Mouse (Mus musculus): ENCODE data around the gene Gimap1. TPM values are rescaled to one million over a fixed set of nuclear protein-coding genes. Genes with fewer than 3 reads are reported as not detected.

The Gimap1 gene
- total RNA-seq (2021), result 1 to 10 TPM; 2.2 TPM
- long read RNA-seq, experiment 1, partial matches to known transcripts, result 0 of 2 reads
- long read RNA-seq, experiment 1, other reads (novel, unspliced or antisense), result 0 of 2 reads
- long read RNA-seq, experiment 2, partial matches to known transcripts, result 0 of 5 reads
- long read RNA-seq, experiment 2, other reads (novel, unspliced or antisense), result 0 of 5 reads

DNA sequence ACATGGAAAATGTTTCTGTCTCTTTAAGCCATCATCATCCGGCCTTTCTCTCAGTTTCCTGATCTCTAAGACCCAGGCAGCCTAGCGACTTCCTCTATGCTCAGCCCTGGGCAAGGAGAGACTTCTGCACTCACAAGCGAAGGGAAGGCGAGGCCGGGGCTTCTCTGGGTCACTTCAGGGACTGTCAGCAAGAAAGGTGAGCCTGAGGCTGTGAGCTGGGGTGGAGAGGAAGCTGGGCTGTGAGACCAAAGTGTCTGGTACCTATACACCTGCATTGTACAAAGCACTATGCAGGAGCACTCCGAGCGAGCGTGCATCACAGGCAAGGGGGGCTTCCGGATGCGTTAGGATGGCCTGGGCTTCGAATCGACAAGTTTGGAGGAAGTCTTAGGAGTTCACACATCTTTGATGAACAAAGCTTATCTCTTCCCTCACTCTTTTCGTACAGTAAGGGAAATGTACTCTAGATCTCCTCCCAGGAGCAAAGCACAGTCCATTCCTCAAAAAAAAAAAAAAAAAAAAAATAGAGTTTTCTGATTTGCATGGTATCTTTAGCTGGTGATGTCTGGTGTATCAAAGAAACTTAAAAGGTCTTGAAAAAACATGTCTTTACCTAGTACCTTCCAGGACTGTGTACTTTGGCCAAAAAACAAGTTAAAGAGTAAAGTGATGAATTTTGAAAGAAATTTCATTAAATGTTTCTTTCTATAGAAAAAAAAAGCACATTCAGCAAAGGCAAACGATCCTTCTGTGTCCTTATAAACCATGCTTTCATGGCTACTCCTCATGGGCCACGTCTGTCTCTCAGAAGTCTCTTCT is at the start of gene Gimap1:
TSS of gene Gimap1 (plus strand) at position 94 of the 819 bp plus-strand sequence.
- intact Hi-C loops (cut with DNase I), result no loop called here
- no peak for DNase-seq (ENCODE audit: low spot score in 2 of 2)

DNA sequence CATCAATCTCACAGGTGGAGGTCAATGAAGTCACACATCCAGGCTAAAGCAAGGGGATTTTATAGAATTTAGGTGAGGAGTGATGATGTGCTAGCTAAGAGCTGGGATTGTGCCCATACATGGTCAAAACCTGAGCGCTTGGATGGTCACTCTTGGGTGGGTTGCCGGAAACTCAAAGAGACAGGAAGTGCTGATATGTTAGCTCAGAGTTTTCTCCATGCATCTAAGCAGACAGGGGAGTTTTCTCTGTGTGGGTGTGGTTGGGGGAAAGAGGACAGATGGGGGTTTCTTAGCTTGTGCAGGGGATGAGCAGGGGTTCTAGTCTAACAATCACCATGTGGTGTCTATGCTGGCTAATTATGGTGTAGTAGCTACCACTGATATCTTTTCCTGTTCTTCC is 49.5 kb upstream of the Gimap1 start:
- DNase-seq (ENCODE audit: low spot score in 2 of 2), result no peak
- intact Hi-C loops (cut with DNase I), result no loop called here

DNA sequence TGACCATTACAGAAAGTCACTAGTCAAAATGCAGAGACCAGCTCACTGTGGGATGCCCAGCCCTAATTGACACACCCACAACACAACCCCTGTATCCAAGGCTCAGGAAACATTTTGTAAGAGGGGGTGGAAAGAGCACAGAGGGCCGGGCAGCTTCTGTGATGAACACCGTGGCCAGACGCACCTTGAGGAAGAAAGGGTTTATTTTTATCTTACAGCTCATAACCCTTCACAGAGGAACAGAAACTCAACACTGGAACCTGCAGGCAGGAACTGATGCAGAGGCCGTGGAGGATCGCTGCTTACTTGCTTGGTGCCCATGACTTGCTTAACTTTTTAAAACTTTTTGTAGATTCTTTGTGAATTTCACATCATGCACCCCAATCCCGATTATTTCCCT is 45.9 kb upstream of the Gimap1 start:
- intact Hi-C loops (cut with DNase I), result no loop called here
- no peak for DNase-seq (ENCODE audit: low spot score in 2 of 2)

DNA sequence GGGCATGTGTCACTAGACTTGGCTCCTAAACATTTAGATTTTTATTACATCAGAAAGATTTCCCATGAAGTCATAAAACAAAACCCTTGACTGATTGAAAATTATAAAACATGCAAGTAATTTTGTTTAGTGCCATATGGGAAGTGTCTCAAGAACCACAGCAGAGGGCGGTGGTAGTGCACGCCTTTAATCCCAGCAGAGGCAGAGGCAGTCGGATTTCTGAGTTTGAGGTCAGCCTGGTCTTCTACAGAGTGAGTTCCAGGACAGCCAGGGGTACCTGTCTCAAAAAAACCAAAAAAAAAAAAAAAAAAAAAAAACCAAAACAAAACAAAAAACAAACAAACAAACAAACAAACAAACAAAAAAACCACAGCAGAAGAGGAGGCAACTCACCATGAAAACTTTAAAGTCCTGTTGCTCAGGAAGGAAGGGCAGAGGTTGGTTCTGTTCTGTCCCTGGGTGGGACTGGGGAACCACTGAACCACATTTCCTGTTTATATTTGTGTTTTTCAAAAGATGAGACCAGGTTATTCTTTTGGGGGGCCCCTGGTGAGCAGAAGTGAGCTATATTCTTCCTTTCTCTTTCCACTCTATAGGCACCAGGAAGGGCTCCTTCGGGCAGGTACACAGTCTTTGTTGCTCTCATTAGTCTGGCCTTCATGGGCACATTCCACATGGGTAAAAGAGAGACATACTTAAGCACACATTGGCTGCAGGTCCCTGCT is 41.9 kb upstream of the Gimap1 start:
- no peak for DNase-seq (ENCODE audit: low spot score in 2 of 2)
- intact Hi-C loops (cut with DNase I), result no loop called here

DNA sequence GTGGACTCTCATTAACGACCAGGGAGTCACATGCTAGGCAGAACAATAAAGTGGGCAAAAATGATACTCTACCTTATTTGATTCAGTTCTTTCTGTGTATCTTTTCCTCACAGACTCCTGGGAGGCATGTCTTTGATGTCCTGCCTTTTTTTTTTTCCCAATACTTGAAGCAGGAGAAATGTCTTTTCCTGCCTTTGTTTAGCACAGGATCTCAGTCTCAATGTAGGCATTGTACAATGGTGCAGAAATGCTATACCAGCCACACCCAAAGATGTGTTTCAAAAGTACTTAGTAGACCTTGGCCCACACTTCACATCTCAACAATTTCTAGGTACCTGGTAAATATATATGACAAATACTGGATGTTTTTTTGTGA is 41.3 kb upstream of the Gimap1 start:
- intact Hi-C loops (cut with DNase I), result no loop called here
- DNase-seq (ENCODE audit: low spot score in 2 of 2), result no peak

DNA sequence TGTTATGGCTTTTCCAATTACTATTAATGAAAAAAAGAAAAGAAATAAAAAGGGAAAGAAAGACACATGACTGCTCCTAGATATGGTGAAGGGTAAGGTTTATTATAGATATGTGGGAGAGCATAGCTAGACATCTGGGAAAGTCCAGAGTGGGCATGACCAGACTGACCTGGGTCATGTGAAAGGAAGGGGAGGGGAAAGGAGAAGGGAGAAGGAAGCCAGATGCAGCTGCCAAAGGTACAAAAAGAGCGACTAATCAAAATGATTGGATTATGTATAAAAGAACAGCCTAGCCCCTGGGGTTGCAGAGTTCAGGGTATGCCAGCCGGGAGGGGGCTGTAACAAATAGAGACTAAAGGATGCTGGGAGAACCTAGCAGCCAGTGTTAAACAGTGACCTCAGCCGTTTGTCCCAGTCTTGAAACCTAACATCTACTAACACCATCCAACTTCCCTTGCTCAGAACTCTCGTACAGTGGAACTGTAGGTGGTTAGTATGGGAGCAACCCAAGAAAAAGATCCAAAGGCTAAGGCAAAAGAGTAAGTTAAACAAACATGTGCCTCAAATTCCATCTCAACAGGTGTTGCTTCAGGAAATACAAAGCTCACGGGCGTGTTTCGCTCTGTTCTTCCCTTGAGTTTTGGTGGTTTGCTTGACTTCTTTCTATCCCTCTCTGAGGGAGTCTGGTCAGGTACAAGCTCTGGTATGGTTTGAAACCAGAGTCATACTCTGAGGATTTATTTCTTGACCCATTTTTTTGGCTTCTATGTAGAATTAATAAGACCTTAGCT is 40.6 kb upstream of the Gimap1 start:
- intact Hi-C loops (cut with DNase I), result no loop called here

DNA sequence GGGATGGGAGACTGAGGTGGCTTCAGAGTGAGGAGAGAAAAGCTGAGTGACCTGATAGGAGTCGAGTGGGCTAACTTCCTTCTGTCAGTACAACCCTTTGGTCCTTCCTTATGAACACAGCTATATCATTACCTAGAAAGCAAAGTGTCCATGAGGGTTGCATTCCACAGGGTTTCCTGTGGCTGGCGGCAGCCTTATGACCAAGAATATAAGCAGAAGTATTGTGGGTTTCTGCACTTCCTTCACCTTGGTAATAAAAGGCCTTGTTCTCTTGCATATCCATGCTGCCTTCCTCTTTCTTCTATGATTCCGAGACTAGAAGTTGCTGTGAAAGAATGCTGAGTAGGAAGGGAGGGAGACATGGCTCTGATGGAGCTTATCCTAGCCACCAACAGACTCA is 40.0 kb upstream of the Gimap1 start:
- intact Hi-C loops (cut with DNase I), result no loop called here
- no peak for DNase-seq (ENCODE audit: low spot score in 2 of 2)

More for the DNA sequence above, 40.6 kb upstream of the Gimap1 start:
- DNase-seq (ENCODE audit: low spot score in 2 of 2), result no peak

DNA sequence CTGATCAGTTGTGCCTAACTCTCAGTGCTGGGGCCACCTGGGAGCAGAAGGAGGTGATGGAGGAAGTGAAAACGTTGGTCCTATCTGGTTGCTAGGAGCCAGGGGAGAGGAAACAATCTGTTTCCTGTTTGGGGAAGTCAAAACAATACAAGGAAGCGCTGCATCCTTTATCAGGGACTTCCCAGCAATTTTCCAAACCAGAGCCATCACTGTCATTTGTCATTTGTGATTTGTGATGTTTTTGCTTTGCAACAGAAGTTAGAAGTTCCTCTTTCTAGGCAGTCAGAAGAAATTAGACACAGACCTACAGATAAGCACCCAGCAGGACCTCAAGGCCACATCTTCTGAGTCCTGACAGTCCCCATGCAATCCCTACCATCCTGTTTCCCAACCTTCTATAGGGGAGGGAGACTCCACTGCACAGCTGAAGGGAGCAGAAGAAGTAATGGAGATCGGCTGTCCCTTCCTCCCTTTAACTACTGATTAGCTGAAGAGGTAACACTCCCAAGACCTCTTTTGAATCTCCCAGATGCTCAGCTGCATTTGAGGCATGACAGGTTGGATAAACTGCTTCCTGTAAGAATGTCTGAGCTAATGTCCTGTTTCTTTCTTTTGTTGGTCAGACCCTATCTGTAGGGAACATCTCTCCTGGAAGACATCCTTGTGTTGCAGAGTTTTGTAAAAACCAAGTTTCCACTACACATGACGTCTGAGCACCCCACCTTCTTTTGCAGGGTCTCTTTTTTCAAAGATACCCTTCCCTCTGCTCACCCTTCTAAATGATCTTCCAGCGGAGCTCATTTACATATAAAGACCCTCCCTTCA is 38.4 kb upstream of the Gimap1 start:
- intact Hi-C loops (cut with DNase I), result no loop called here
- DNase-seq (ENCODE audit: low spot score in 2 of 2), result no peak

DNA sequence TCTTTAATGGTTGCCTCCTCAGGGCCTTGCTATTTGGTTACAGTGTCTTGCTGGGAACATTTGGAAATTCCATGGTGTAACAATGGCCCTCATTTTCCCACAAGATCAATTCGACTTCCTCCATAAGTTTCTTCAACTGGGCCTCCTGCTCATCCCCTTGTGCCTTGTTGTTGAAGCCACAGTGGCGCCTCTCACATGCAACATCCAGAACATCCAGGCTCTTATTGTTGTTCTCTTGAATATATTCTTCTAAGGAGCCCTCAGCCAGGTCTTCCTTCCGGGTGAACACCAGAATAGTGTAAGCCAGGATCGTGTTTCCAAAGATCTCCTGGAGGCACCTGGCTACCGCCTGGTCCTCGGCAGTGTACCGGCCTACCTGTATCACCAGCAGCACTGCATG is 36.7 kb upstream of the Gimap1 start:
- intact Hi-C loops (cut with DNase I), result no loop called here
- no peak for DNase-seq (ENCODE audit: low spot score in 2 of 2)

DNA sequence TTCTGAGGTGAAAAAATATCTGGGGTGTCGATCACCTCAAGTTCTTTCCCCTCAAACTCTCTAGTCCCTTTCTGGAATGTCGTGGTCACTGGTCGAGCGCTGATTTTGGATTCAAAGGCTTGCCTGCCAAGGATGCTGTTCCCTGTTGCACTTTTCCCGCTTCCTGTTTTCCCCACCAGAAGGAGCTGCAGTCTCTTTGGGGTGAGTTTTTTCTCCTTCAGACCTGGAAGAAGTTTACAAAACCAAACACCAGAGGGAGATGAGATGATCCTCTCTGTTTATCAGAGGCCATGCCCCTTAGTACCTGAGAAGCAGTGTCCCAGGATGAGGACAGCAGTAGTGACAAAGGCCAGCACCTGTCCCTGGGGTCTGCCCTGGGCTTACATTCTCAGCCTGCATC is 36.3 kb upstream of the Gimap1 start:
- intact Hi-C loops (cut with DNase I), result no loop called here
- no peak for DNase-seq (ENCODE audit: low spot score in 2 of 2)

DNA sequence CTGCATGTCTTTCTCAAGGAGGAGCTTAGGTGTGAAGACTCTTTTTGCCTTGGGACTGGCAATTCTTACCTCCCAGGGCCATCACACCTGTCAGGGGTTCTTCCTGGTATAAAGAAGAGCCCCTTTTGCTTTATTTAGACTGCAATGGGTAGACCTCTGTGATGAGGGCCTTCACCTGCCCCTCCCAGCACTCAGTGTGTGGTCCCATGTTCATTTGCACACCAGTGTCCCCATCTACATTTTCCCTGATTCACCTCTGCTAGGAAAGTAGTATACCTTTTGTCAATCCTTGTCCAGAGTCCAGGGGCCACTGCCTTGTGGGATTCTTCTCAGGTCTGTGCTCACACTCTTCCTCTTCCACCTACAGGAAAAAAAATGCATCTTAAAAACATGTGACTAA is 34.7 kb upstream of the Gimap1 start:
- no peak for DNase-seq (ENCODE audit: low spot score in 2 of 2)
- intact Hi-C loops (cut with DNase I), result no loop called here

DNA sequence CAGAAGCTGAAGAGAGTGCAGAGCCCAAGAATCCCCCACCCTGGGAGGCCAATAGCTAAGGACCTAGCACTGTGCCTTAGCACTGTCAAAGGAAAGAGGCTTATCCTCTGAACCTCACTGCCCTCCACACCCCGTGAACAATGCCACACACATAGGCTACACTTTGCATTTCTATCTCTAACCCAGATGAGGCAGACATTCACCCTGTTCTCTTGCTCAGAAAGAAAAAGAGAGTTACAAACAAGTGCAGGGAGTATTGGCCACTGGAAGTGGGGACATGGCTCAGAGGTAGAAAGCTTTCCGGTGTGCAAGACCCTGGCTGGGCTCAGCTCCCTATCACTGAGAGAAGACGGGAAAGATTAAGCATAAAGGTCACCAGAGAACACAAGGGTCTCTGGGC is 32.7 kb upstream of the Gimap1 start:
- DNase-seq (ENCODE audit: low spot score in 2 of 2), result no peak
- intact Hi-C loops (cut with DNase I), result no loop called here

DNA sequence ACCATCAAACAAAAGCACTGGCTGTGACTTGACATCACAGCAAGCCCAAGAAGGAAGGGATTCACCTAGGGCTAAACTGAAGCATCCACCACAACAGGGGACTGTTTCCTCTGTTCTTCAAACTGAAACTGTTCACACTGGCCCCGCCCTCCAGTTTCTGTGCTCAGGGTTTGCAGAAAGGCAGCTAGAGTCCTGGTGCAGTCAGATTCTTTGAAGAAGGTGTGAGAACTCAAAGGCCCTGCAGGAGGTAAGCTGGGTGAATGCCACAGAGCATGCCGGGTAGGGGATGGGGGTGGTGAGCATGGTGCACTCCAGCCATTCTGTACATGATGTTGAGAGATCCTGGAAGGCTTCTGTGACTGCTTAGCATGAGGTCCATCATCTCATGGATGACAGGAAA is 20.4 kb upstream of the Gimap1 start, which contains the start of the genes Gm28053 and Gimap7:
TSS of gene Gm28053 (plus strand) at position 153 of the 400 bp plus-strand sequence.
TSS of gene Gimap7 (plus strand) at position 167 of the 400 bp plus-strand sequence.
- intact Hi-C loops (cut with DNase I), result no loop called here
- no peak for DNase-seq (ENCODE audit: low spot score in 2 of 2)

DNA sequence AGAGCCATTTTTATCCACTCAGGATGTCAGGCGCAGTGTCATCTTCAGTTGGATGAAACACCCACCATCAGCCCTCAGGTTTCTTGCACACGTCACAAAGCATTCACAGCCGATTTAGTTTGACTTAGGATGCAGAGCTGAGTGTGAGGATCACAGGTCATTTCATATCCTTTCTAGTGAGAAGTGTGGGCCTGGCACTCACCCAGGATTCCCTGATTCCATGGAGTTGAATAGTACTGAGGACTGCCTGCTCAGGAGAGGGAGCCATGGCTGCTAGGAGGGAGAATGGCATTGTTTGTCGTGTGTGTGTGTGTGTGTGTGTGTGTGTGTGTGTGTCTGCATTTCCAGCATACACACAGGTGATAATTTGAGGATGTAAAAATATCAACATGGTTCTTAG is 18.5 kb upstream of the Gimap1 start:
- intact Hi-C loops (cut with DNase I), result no loop called here
- DNase-seq (ENCODE audit: low spot score in 2 of 2), result no peak

DNA sequence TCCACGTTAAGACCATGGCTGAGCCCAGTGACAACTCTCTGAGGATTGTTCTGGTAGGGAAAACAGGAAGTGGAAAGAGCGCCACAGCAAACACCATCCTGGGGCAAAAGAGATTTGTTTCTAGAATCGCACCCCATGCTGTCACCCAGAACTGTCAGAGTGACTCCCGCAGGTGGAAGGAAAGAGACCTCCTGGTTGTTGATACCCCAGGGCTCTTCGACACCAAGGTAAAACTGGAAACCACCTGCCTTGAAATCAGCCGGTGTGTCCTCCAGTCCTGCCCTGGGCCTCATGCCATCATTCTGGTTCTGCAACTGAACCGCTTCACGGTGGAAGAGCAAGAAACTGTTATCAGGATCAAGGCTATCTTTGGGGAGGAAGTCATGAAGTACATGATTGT is 15.4 kb upstream of the Gimap1 start:
- intact Hi-C loops (cut with DNase I), result no loop called here
- DNase-seq (ENCODE audit: low spot score in 2 of 2), result no peak

DNA sequence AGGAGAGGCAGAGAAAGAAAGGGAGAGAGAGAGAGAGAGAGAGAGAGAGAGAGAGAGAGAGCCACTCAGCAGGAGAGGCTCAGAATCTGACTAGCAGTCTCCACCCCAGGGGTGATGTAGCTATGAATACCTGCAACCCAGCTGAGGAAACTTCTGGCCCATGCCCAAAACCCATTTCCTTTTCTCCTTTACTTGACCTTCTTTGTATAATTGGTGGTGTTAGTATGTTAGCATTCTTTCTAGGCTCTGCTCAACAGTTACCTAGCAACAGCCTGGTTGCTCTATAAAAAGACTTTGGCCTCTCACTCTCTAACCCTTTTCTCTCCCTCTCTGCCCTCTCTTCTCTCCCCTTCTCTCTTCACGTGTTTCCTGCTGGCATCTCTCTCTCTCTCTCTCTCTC is 13.4 kb upstream of the Gimap1 start:
- intact Hi-C loops (cut with DNase I), result no loop called here
- DNase-seq (ENCODE audit: low spot score in 2 of 2), result peak; percentile 9 to 51

DNA sequence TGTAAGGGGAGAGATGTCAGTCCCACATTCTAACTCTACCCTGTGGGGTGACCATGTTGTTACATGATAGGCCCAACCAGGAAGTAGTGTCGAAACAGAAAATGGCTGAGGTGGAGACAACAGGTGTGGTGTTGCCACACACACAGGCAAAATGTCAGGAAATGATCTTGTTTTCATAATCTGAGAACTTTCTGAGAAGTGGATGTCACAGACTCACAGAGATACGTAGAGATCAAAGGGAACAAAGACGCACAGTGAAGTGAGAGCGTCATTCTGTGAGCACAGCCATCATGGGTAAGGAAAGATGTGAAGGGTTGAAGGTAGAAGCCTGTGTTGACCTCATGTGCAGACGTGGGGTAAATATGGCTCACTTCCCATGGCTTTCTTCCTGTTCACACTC is 11.1 kb upstream of the Gimap1 start:
- DNase-seq (ENCODE audit: low spot score in 2 of 2), result no peak
- intact Hi-C loops (cut with DNase I), result no loop called here

DNA sequence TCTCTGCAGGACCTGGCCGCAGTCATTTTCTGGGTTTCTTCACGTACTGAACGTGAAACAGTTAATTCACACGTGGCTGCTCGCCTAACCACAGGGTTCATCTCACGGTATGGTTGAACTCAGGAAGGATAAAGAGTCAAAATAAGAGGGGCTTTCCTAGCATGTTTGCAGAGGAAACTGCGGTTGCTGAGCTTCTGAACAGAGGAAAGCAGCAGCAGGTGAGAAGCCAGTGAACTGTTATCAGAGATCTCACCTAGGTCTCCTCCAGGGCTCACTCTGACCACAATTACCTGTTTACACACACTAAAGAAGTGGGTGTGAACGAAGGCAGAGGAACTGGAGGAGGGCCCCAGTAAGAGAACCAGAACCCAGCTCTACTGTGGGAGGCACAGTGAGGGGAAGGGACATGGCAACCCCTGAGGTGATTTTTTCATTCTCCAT is 6.0 kb upstream of the Gimap1 start:
- DNase-seq (ENCODE audit: low spot score in 2 of 2), result no peak
- intact Hi-C loops (cut with DNase I), result no loop called here

DNA sequence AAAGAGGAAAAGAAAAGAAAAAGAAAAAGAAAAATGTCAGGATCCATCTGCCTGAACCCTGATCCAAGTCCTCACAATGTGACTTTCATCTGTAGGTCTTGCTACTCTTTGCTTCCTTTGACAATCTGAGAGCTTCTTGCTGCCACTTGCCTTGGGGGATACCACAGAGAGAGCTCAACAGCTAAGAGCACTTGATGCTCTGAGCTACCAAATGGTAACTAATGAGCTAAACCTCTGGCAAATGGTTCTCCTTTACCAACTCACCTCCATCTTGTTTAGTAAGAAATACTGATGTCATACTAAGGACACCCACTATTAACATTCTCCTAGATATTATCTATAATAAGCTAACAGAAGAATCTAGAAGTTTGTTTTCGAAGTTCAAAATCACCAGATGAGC is 5.2 kb upstream of the Gimap1 start:
- DNase-seq (ENCODE audit: low spot score in 2 of 2), result no peak
- intact Hi-C loops (cut with DNase I), result no loop called here

All from left cerebral cortex, postnatal 14 days (tissue).